Mouse (Mus musculus) embryonic facial prominence, embryonic 14.5 days (tissue): Measurements from ENCODE around the gene Ube2h. TPM values are rescaled to one million over a fixed set of nuclear protein-coding genes. Genes with fewer than 3 reads are reported as not detected.

Experiments
- ATAC-seq: fragments of 200-750 bp; cut with Nextera tagmentation; 2 replicates; pipeline ENCODE4 v1.8.0; 2017; ENCODE audit warnings: low read depth, moderate number of reproducible peaks, moderate TSS enrichment
- DNase-seq: peaks from one replicate; pipeline ENCODE4 v3.0.0-alpha.2; 2015; ENCODE audit warnings: low spot score
- H3K27ac ChIP-seq: fragments of 300-500 bp; sonication (generic); replicated peaks from 2 replicates; pipeline ENCODE4 v1.5.1; 2014; ENCODE audit warnings: low read depth, mild to moderate bottlenecking, low read length, moderate library complexity
- H3K27me3 ChIP-seq: fragments of 300-500 bp; sonication (generic); replicated peaks from 2 replicates; pipeline ENCODE4 v1.6.1; 2014; ENCODE audit warnings: low read length; ENCODE audit not compliant: control insufficient read depth, insufficient read depth
- H3K36me3 ChIP-seq: fragments of 300-500 bp; sonication (generic); 2 replicates; pipeline ENCODE4 v1.6.1; 2014; ENCODE audit warnings: low read length, mixed read lengths; ENCODE audit not compliant: control insufficient read depth, insufficient read depth
- H3K4me1 ChIP-seq: fragments of 300-500 bp; sonication (generic); 2 replicates; pipeline ENCODE4 v1.6.1; 2014; ENCODE audit warnings: antibody characterized with exemption, low read length; ENCODE audit not compliant: control insufficient read depth, insufficient read depth
- H3K4me2 ChIP-seq: fragments of 300-500 bp; sonication (generic); 2 replicates; pipeline ENCODE4 v1.6.1; 2014; ENCODE audit warnings: low read depth, mild to moderate bottlenecking, low read length, moderate library complexity, mixed read lengths
- H3K4me3 ChIP-seq: fragments of 300-500 bp; sonication (generic); 2 replicates; pipeline ENCODE4 v1.5.1; 2014; ENCODE audit warnings: low read depth, mild to moderate bottlenecking, low read length
- H3K9ac ChIP-seq: fragments of 300-500 bp; sonication (generic); 2 replicates; pipeline ENCODE4 v1.6.1; 2014; ENCODE audit warnings: low read depth, mild to moderate bottlenecking, low read length, moderate library complexity, mixed read lengths
- H3K9me3 ChIP-seq: fragments of 300-500 bp; sonication (generic); 2 replicates; pipeline ENCODE4 v1.6.1; 2016; ENCODE audit warnings: low read length; ENCODE audit not compliant: control insufficient read depth
- WGBS: fragments of 180-500 bp; shearing (Covaris S2); extraction: QIAGEN DNeasy Blood & Tissue Kit; methylation state at CpG from one replicate; pipeline ENCODE4 v1.1.7; 2014; 5-methylcytosine and 5-hydroxymethylcytosine counted together
- polyA plus RNA-seq: library from polyadenylated mRNA; unstranded; fragments of >200 nt; fragmentation: Nextera tagmentation; extraction: Ambion mirVana; gene quantifications from 2 replicates; pipeline ENCODE4 v1.2.1, GENCODE M21; 2014

Gene Ube2h
- polyA plus RNA-seq, 1 experiment from 2014 or later: 53.1 TPM

DNA sequence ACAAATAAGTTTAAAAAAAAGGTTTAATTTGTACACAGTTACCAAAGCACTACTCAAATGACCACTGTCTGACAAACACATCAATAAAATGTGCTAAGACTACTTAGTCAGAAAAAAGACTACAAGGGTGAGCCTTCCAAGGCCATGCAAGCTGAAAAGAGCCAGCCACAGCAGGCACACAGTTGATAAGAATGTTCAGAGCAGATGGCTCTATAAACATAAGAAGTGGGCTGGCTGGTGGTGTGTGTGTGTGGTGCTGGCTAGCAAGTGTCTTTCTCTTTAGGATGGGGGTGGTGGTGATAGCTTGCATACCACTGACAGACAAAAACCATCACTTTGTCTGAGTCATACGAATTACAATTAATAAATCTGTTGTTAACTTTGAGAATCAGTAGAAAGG is 67.8 kb downstream of the Ube2h start:
- 89% methylated on average over 1 of the region's 1 CpGs for WGBS
- H3K9ac ChIP-seq: no peak overlapping the region

DNA sequence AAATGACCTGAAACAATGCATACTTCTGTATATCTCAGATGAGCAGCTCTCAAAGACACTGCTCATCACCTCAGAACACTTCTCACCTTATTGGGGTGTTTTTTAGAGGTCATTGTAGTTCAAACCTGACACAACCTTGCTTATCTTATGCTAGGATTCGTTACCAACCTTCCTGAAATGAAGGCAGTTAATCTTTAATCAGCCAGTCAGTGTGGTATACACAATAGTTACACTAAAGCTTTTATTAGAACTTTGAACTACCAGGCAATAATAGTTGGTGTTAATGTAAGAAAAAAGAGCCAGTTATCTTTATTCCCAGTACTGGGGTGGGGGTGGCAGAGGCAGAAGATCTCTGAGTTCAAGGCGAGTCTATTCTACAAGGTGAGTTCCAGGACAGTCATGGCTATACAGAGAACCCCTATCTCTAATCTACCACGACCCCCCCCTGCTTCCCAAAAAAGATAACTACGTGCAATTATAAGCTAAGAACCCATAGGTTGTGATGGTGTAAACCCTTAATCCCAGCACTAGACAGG is 72.5 kb downstream of the Ube2h start:
- H3K27ac ChIP-seq: no peak overlapping the region
- peaks cover 18% of the 10 kb centered on the region; the same call in 1 of the 2 replicates for H3K36me3 ChIP-seq
- ATAC-seq: no peak
- H3K4me2 ChIP-seq: no peak overlapping the region
- no peak for DNase-seq
- no peak overlapping the region for H3K9ac ChIP-seq
- no peaks in the 10 kb centered on the region for H3K27me3 ChIP-seq
- no peaks in the 10 kb centered on the region for H3K9me3 ChIP-seq
- H3K4me3 ChIP-seq: no peak overlapping the region
- H3K4me1 ChIP-seq: no peaks in the 10 kb centered on the region
- WGBS: 95% methylated on average over 4 of the region's 4 CpGs

More for the DNA sequence above, 67.8 kb downstream of the Ube2h start:
- Histone ChIP-seq H3K27ac (no peak overlapping the region), H3K4me3 (no peak overlapping the region), H3K4me2 (no peak overlapping the region), H3K36me3 (peaks cover 46% of the 10 kb centered on the region), H3K4me1 (no peaks in the 10 kb centered on the region), H3K9me3 (no peaks in the 10 kb centered on the region), H3K27me3 (no peaks in the 10 kb centered on the region)
- DNase-seq: no peak
- no peak for ATAC-seq

DNA sequence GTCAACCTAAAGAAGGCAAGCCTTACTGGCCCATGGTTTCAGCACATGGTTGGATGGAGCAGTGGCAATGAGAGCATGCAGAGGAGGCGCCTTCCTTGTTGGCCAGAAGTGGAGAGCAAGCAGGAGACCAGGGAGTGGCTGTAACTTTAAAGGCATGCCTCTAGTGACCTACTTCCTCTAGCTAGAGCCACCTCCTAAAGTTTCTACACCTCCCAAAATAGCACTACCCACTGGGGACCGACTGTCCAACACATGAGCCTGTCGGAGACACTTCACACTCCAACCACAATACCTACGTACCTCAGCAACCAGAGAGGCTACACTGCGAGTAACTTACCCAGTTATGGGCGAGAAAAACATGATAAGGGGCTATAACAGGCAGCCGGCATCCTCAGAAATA is 74.1 kb downstream of the Ube2h start:
- WGBS: 81% methylated on average over 7 of the region's 7 CpGs
- Histone ChIP-seq H3K9ac (no peak overlapping the region), H3K4me3 (no peak overlapping the region), H3K9me3 (no peaks in the 10 kb centered on the region), H3K4me1 (no peaks in the 10 kb centered on the region), H3K27me3 (no peaks in the 10 kb centered on the region), H3K27ac (no peak overlapping the region), H3K4me2 (no peak overlapping the region), H3K36me3 (peaks cover 28% of the 10 kb centered on the region)
- DNase-seq (no peak), ATAC-seq (no peak)

DNA sequence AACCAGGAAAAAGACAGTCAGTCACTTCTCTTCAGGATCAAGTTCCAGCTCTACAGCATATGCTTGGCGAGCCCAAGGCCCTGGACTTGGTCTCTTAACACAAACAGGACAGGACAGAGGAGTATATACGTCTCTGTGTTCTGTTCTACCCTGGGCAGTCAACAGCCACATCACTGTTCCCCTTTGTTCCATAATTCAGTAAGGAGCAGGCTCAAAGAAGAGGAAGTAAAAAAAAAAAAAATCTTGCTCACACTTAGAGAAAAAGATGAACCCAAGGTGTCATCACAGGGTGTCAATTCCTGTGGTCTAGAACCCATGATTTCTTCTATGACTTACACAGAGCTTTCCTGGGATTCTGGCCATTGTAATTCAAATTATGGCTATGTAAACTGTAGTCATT is 75.4 kb downstream of the Ube2h start:
- no peaks in the 10 kb centered on the region for H3K9me3 ChIP-seq
- no peak overlapping the region for H3K4me3 ChIP-seq
- WGBS: 68% methylated on average over 2 of the region's 2 CpGs
- ATAC-seq: no peak
- no peak overlapping the region for H3K4me2 ChIP-seq
- no peak overlapping the region; the same call in 1 of the 2 replicates for H3K27ac ChIP-seq
- no peaks in the 10 kb centered on the region for H3K27me3 ChIP-seq
- peaks cover 20% of the 10 kb centered on the region for H3K36me3 ChIP-seq
- no peak overlapping the region for H3K9ac ChIP-seq
- no peaks in the 10 kb centered on the region for H3K4me1 ChIP-seq
- no peak for DNase-seq

DNA sequence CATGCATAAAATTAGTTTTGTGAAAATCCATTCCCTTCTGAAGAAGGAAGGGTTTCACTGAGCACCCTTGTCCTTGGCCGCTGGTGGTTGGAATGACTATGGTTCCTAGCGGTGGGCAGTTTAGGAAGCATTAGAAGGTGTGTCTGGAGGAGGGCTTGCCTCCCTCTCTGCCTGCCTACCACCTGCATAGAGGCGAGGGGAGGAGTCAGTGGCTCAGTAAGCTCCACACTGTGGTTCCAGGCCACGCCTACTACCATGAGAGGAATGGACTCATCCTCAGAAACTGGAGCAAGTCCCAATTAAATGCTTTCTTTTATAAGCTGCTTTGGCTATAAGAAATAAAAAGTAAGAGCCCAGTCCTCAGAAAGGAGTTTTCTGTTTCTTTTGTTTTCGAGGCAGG is 76.0 kb downstream of the Ube2h start:
- DNase-seq (no peak), ATAC-seq (no peak)
- Histone ChIP-seq H3K27ac (no peak overlapping the region; the same call in 1 of the 2 replicates), H3K27me3 (no peaks in the 10 kb centered on the region), H3K4me1 (no peaks in the 10 kb centered on the region), H3K4me3 (no peak overlapping the region), H3K9ac (no peak overlapping the region), H3K9me3 (no peaks in the 10 kb centered on the region), H3K4me2 (no peak overlapping the region), H3K36me3 (peaks cover 17% of the 10 kb centered on the region)
- 70% methylated on average over 5 of the region's 5 CpGs for WGBS

DNA sequence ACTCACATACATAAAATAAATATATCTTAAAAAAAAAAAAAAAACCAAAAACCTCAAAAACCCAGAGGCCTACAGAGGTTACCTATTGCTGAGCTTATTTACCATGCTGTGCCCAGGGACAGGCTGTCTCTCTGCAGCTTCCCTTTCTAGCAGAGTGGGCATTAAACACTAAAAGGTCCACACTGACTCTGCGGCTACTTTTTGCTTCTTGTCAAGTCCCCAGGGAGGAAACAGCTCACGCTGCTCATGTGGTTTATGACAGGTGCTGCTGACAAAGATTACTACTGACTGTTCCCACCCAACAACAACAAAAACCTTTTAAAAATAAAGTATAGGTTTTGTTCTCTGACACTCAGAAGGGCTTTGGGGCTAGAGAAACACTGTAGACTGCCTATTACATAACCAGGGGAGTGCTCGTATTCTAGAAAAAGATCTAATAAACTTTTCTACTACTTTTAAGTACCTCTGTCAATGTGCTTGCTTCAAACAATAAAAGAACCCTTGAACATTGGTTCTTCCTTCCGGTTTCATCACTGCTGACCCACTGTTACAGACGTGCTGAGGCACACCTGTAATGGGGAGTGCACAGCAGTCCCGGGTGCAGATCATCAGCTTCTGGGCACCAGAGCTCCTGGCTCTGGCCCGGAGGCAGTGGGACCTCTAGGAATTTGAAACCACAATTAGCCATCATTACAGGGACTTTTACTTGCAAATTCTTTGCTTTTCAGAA is 77.2 kb downstream of the Ube2h start:
- H3K27me3 ChIP-seq: no peaks in the 10 kb centered on the region
- H3K4me1 ChIP-seq: no peaks in the 10 kb centered on the region
- DNase-seq (no peak), ATAC-seq (no peak)
- 62% methylated on average over 7 of the region's 7 CpGs for WGBS
- H3K27ac ChIP-seq: no peak overlapping the region
- H3K4me2 ChIP-seq: no peak overlapping the region
- H3K4me3 ChIP-seq: no peak overlapping the region
- peaks cover 10% of the 10 kb centered on the region; the same call in 1 of the 2 replicates for H3K36me3 ChIP-seq
- H3K9me3 ChIP-seq: no peaks in the 10 kb centered on the region
- H3K9ac ChIP-seq: no peak overlapping the region

DNA sequence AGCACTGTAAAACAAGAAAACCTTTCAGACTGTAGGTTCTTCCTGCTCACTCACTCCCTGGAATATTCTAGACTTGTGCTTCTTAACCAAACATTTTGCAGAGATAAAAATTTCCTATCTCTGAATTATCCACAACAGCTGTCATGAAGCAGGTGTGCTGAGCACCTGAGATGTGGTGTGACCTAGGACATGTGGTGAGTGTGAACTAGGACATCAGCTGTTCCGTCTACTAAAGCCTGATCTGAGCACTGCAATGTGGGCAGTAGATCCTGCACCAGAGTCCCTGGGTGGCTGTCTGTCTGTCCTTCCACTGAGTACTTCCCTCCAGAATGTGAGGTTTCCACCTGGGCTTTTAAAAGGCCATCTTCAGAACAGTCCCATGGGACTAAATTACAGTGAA is 79.6 kb downstream of the Ube2h start:
- Histone ChIP-seq H3K27ac (no peak overlapping the region), H3K9me3 (no peaks in the 10 kb centered on the region), H3K36me3 (peaks cover 26% of the 10 kb centered on the region), H3K9ac (no peak overlapping the region), H3K4me1 (no peaks in the 10 kb centered on the region), H3K4me2 (no peak overlapping the region), H3K4me3 (no peak overlapping the region), H3K27me3 (no peaks in the 10 kb centered on the region)
- DNase-seq (no peak), ATAC-seq (no peak)
- WGBS: 81% methylated on average over 1 of the region's 1 CpGs

DNA sequence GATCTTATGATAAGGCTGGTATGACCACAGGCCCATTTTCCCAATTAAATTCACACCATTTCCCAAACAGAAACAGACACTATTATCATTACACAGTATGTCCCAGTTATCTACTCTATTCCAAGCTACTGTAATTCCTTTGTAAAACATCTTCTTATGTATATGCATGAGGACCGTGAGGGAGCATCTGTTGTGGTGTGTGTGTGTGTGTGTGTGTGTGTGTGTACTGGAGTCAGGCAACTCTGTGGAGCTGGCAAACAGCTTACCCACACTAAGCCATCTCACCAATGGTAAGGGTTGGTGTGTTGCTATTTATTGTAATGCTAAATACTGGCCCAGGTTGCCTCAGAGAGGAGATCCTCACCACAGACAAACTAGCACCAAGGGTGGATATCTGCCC is 82.0 kb downstream of the Ube2h start:
- no peak overlapping the region for H3K27ac ChIP-seq
- no peaks in the 10 kb centered on the region for H3K9me3 ChIP-seq
- H3K4me2 ChIP-seq: no peak overlapping the region
- H3K36me3 ChIP-seq: peaks cover 41% of the 10 kb centered on the region
- DNase-seq: no peak
- H3K27me3 ChIP-seq: no peaks in the 10 kb centered on the region
- no peaks in the 10 kb centered on the region for H3K4me1 ChIP-seq
- no peak overlapping the region for H3K4me3 ChIP-seq
- no peak for ATAC-seq
- WGBS: 89% methylated on average over 1 of the region's 1 CpGs
- H3K9ac ChIP-seq: no peak overlapping the region

DNA sequence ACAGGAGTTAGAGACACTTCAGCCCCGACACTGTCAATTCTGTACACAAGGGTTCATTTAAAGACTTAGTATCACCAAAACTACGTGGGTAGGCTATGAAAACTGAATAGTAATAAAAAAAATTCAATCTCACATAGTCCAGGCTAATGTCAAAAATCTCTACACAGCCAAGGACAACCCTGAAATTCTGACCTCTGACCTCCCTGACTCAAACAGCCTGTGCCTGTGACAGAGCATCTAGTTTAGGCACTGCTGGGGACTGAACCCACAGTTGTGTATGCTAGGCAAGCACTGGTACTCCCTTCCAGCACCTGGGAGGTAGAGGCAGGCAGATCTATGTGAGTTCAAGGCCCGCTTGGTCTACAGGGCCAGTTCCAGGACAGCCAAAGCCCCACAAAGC is 86.8 kb downstream of the Ube2h start:
- Histone ChIP-seq H3K9me3 (no peaks in the 10 kb centered on the region), H3K9ac (no peak overlapping the region), H3K27me3 (no peaks in the 10 kb centered on the region), H3K4me1 (no peaks in the 10 kb centered on the region), H3K4me2 (no peak overlapping the region), H3K36me3 (peaks cover 42% of the 10 kb centered on the region), H3K4me3 (no peak overlapping the region), H3K27ac (no peak overlapping the region)
- no peak for ATAC-seq
- WGBS: 94% methylated on average over 3 of the region's 3 CpGs
- no peak for DNase-seq
